Mouse (Mus musculus) embryonic facial prominence, embryonic 13.5 days (tissue): ENCODE data around the gene 9230113P08Rik. TPM values are rescaled to one million over a fixed set of nuclear protein-coding genes. Genes with fewer than 3 reads are reported as not detected.
"Not testable (repeated sequence)": the region's sequence is repeated elsewhere in the genome, so short reads cannot be mapped to it uniquely, and the experiment has no call there.

Experiments
- ATAC-seq: fragments of 200-750 bp; cut with Nextera tagmentation; 2 replicates; pipeline ENCODE4 v1.8.0; 2017; ENCODE audit warnings: low read depth; ENCODE audit not compliant: insufficient number of reproducible peaks, insufficient read depth, low FRiP score, low TSS enrichment
- H3K27ac ChIP-seq: fragments of 300-500 bp; sonication (generic); 2 replicates; pipeline ENCODE4 v1.5.1; 2015; ENCODE audit warnings: moderate library complexity, mild to moderate bottlenecking, inconsistent platforms
- H3K27me3 ChIP-seq: fragments of 300-500 bp; sonication (generic); 2 replicates; pipeline ENCODE4 v1.6.1; 2015; ENCODE audit warnings: mild to moderate bottlenecking, inconsistent platforms
- H3K36me3 ChIP-seq: fragments of 300-500 bp; sonication (generic); 2 replicates; pipeline ENCODE4 v1.6.1; 2015; ENCODE audit warnings: mild to moderate bottlenecking, inconsistent platforms
- H3K4me1 ChIP-seq: fragments of 300-500 bp; sonication (generic); 2 replicates; pipeline ENCODE4 v1.6.1; 2015; ENCODE audit warnings: inconsistent platforms
- H3K4me2 ChIP-seq: fragments of 300-500 bp; sonication (generic); 2 replicates; pipeline ENCODE4 v1.6.1; 2015; ENCODE audit warnings: moderate library complexity, mild to moderate bottlenecking, inconsistent platforms
- H3K4me3 ChIP-seq: fragments of 300-500 bp; sonication (generic); 2 replicates; pipeline ENCODE4 v1.5.1; 2015; ENCODE audit warnings: mild to moderate bottlenecking, inconsistent platforms
- H3K9ac ChIP-seq: fragments of 300-500 bp; sonication (generic); 2 replicates; pipeline ENCODE4 v1.6.1; 2015; ENCODE audit warnings: mild to moderate bottlenecking, inconsistent platforms
- H3K9me3 ChIP-seq: fragments of 300-500 bp; sonication (generic); 2 replicates; pipeline ENCODE4 v1.6.1; 2016; ENCODE audit warnings: inconsistent platforms
- WGBS: fragments of 180-500 bp; shearing (Covaris S2); methylation state at CpG from one replicate; pipeline ENCODE4 v1.1.7; 2015; ENCODE audit warnings: mixed read lengths; 5-methylcytosine and 5-hydroxymethylcytosine counted together
- polyA plus RNA-seq: library from polyadenylated mRNA; unstranded; fragments of >200 nt; fragmentation: Nextera tagmentation; extraction: Ambion mirVana; gene quantifications from 2 replicates; pipeline ENCODE4 v1.2.1, GENCODE M21; 2015

9230113P08Rik gene
- not detected in 2 replicates for polyA plus RNA-seq

DNA sequence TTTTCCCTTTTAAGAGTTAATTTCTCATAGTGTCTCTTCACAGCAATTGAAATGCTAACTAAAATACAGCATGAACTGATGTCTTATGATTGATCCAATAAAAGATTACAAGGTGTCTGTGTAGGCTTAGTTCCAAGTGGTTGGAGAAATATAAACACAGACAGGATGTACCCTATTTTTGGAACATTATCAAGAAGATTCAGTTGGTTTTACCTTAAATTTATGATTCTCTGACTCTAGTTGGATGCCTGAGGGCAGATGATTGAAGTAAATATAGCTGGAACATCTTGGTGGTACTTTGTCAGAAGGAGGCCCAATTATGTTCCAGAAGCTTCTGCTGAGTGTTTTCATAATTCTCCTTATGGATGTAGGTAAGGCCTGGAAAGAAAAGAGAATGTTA lies at the start of gene 9230113P08Rik:
Gene 9230113P08Rik, plus strand, starts transcription at position 301 of the 400 bp plus-strand sequence.
- not testable (repeated sequence) for H3K4me2 ChIP-seq, H3K27me3 ChIP-seq, ATAC-seq, H3K27ac ChIP-seq, H3K4me1 ChIP-seq, H3K9ac ChIP-seq, H3K4me3 ChIP-seq, H3K36me3 ChIP-seq, H3K9me3 ChIP-seq

- not testable (repeated sequence) for H3K36me3 ChIP-seq, H3K27ac ChIP-seq, H3K9ac ChIP-seq, H3K27me3 ChIP-seq, H3K4me3 ChIP-seq, H3K4me2 ChIP-seq, H3K4me1 ChIP-seq, H3K9me3 ChIP-seq, ATAC-seq
- 58% methylated on average over 1 of the region's 1 CpGs for whole genome bisulfite sequencing
Observed at GRCm38 (mm10) chr9:35893112-35893511, 15.1 kb upstream of the 9230113P08Rik start.

DNA sequence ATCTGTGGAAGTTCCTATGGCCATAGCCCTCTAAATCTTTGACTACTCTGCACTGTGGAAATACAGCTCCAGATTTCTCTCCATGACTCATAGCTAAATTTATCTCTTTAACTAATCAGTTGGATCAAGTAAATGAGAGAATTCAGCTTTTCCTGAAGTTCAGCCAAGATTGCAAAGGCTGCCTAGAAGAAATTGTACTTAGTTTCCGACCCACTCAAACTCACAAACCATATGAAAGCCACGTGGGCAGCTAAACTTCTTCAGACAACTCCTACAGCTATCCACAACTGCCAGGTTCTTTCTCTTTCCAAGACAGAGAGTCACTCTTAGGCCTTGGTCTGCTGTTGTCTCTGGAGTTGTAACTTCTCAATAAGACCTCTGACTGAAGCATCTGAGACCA lies 3.7 kb upstream of the 9230113P08Rik start:
- no peaks in the 10 kb centered on the region for H3K27me3 ChIP-seq
- H3K4me2 ChIP-seq: no peak overlapping the region
- no peak for ATAC-seq
- H3K36me3 ChIP-seq: no peaks in the 10 kb centered on the region
- H3K9ac ChIP-seq: no peak overlapping the region
- no peak overlapping the region for H3K4me3 ChIP-seq
- WGBS: 69% methylated on average over 2 of the region's 2 CpGs
- no peaks in the 10 kb centered on the region for H3K4me1 ChIP-seq
- H3K27ac ChIP-seq: no peak overlapping the region
- no peaks in the 10 kb centered on the region for H3K9me3 ChIP-seq

DNA sequence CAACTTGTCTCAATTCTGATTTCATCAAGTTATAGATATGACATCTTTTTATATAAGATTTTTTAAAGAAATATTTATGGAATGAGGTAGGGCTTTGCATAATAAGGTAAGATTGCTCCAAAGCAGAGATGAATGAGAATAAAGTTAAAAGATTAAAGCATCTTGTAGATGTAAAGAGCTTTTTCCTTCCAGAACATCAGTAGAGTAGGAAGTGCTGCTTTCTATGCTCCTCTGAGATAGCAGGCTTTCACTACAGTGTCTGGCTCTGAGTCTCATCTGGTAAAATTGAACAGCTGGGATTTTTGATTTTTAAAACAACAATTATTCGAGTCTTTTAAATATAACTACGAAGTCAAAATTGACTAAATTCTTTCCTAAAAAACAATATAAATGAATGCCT lies 22.6 kb downstream of the 9230113P08Rik start:
- Histone ChIP-seq H3K4me1 (no peaks in the 10 kb centered on the region), H3K27ac (no peak overlapping the region), H3K4me3 (no peak overlapping the region), H3K9ac (no peak overlapping the region), H3K4me2 (no peak overlapping the region), H3K36me3 (no peaks in the 10 kb centered on the region), H3K27me3 (no peaks in the 10 kb centered on the region), H3K9me3 (no peaks in the 10 kb centered on the region)
- no peak for ATAC-seq
- WGBS: 78% methylated on average over 2 of the region's 2 CpGs

Other genes with a start within 250 kb of the 9230113P08Rik start
- gene Pate1, start 221.0 kb upstream of the 9230113P08Rik start, polyA plus RNA-seq: not detected in 2 replicates
- gene Gm17677, start 167.4 kb upstream of the 9230113P08Rik start, polyA plus RNA-seq: not detected in 2 replicates
- not detected in 2 replicates for gene Gm17727, start 130.3 kb upstream of the 9230113P08Rik start, polyA plus RNA-seq
- gene Gm27235, start 118.3 kb upstream of the 9230113P08Rik start, polyA plus RNA-seq: not detected in 2 replicates
- not detected in 2 replicates for gene D730048I06Rik, start 118.3 kb upstream of the 9230113P08Rik start, polyA plus RNA-seq
- not detected in 2 replicates for gene 9230110F15Rik, start 64.3 kb upstream of the 9230113P08Rik start, polyA plus RNA-seq
- gene Gm5916, start 220.4 kb downstream of the 9230113P08Rik start, polyA plus RNA-seq: not detected in 2 replicates